Mouse (Mus musculus): ENCODE measurements around the gene Flna. TPM values are rescaled to one million over a fixed set of nuclear protein-coding genes. Genes with fewer than 3 reads are reported as not detected.

Flna gene
- polyA plus RNA-seq (2014; fragmentation: Nextera tagmentation; extraction: Ambion mirVana) = 170 and 219 TPM in 2 replicates

DNA sequence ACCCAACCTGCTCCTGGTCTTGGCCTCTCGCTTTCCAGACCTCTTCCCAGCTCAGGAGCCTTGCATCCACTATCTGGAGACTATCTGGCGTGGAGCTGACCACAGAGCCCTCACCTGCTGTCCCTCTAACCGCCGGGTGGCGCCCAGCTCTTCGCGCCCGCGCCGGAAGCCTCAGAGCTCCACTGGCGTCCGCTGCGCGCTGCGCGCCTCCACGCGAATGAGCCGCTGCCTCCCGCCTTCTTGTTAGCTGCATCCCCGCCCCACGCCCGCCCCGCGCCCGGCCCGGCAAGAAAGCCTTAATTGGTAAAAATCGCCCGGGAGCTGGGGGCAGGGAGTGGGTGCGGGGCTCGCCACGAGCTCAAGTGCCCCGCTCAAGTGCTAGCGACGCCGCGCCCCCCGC is at the start of gene Flna:
Flna (minus strand) TSS at position 206 of the 400 bp plus-strand sequence.
- no peaks in the 10 kb centered on the region for H3K36me3 ChIP-seq (ENCODE audit: control insufficient read depth, insufficient read depth, low read length)
- H3K9ac ChIP-seq (ENCODE audit: low read depth, low read length) = peak within 1 kb of the TSS; percentile 70
- peak within 1 kb of the TSS; percentile 80 for H3K27ac ChIP-seq (ENCODE audit: low read depth, low read length)

DNA sequence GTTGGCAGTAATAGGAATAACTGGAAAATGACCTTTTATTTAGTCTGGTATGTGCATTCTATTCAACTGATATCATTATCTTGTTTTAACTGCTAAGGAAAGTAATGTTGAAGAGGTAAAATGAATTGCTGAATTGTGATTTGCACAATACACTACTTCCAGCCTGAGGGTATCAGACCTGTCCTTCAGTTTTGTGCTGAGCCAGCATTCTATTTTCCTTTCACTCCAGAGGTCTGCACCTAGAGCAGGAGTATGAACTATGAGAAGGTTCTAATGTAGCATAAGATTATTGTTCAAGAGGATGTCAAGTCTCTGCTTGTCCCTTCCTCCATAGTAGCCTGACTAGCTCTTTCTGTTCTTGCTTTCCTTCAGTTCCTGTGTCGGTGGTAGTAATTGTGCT is 48.7 kb upstream of the Flna start:
- no peak for ATAC-seq (replicated peaks; ENCODE audit: insufficient number of reproducible peaks, low FRiP score, low TSS enrichment)
- Histone ChIP-seq H3K9me3 (replicated peaks; ENCODE audit: control insufficient read depth, low read length) (no peaks in the 10 kb centered on the region), H3K4me3 (ENCODE audit: low read depth, low read length) (no peak overlapping the region), H3K36me3 (ENCODE audit: control insufficient read depth, insufficient read depth, low read length) (peaks cover 5% of the 10 kb centered on the region), H3K4me2 (no peak overlapping the region), H3K9ac (ENCODE audit: low read depth, low read length) (no peak overlapping the region), H3K4me1 (ENCODE audit: control insufficient read depth, insufficient read depth, low read length) (0 out of 2 replicates have a peak, but pooled peaks cover 3% of the 10 kb centered on the region), H3K27ac (ENCODE audit: low read depth, low read length) (no peak overlapping the region), H3K27me3 (ENCODE audit: control insufficient read depth, insufficient read depth, low read length) (no peaks in the 10 kb centered on the region)
- whole genome bisulfite sequencing (ENCODE audit: insufficient replicate concordance) = 74% methylated on average over 1 of the region's 1 CpGs

More for the DNA sequence above, at the start of gene Flna:
- Histone ChIP-seq H3K4me1 (ENCODE audit: control insufficient read depth, insufficient read depth, low read length) (no peaks in the 10 kb centered on the region), H3K27me3 (ENCODE audit: control insufficient read depth, insufficient read depth, low read length) (no peaks in the 10 kb centered on the region), H3K4me3 (ENCODE audit: low read depth, low read length) (peak within 1 kb of the TSS; percentile 46), H3K4me2 (peak within 1 kb of the TSS; percentile 63), H3K9me3 (replicated peaks; ENCODE audit: control insufficient read depth, low read length) (no peaks in the 10 kb centered on the region)
- ATAC-seq (replicated peaks; ENCODE audit: insufficient number of reproducible peaks, low FRiP score, low TSS enrichment) = no peak
- WGBS (ENCODE audit: insufficient replicate concordance) = 18% methylated on average over 37 of the region's 38 CpGs

DNA sequence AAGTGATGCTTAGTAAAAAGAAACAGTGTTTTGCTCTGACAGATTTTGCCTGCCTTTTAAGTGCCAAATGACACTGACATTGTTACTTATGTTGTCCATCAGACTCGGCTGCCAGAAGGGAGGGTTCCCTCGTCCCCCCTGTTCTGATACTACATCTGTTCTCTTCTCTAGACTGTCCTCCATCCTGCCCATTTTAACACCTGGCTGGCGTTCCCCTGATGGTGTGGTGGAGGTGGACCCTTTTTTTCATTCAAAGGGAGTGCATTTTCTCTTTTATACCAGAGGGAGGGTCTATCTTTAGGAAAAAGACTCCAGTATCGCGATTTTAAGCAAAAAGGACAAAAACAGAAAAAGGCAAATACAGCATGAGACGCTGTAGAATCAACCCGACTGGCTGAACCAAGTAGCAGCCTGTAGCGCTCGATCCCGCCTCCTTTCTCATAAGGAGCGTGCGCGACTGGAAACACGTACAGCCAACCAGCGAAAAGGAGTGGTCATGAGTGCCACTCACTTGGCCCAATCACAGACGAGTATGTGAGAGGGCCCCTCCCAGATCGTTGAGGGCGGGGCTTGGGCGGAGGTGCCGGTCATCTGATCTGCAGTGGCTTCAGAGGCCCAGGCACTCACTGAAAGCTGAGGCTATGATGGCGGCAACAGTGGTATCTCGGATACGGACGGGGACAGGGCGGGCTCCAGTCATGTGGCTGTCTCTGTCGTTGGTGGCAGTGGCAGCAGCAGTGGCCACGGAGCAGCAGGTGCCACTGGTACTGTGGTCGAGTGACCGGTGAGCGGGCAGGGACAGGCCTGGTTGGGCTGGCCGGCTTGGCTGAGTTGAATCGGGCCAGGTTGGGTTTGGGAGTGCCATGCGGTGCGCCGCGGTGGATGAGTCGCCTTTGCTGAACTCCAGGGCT is 47.2 kb upstream of the Flna start, which contains the start of gene Atp6ap1:
Atp6ap1 (plus strand) TSS at position 560 of the 911 bp plus-strand sequence.
- Histone ChIP-seq H3K4me2 (peak within 1 kb of the TSS; percentile 72), H3K27me3 (ENCODE audit: control insufficient read depth, insufficient read depth, low read length) (no peaks in the 10 kb centered on the region), H3K9me3 (replicated peaks; ENCODE audit: control insufficient read depth, low read length) (no peaks in the 10 kb centered on the region), H3K9ac (ENCODE audit: low read depth, low read length) (peak within 1 kb of the TSS; percentile 80), H3K4me1 (ENCODE audit: control insufficient read depth, insufficient read depth, low read length) (0 out of 2 replicates have a peak, but pooled peaks cover 3% of the 10 kb centered on the region), H3K4me3 (ENCODE audit: low read depth, low read length) (peak within 1 kb of the TSS; percentile 67), H3K36me3 (ENCODE audit: control insufficient read depth, insufficient read depth, low read length) (peaks cover 3% of the 10 kb centered on the region; the same call in 1 of the 2 replicates), H3K27ac (ENCODE audit: low read depth, low read length) (peak within 1 kb of the TSS; percentile 54)
- 15% methylated on average over 34 of the region's 37 CpGs for WGBS (ENCODE audit: insufficient replicate concordance)
- ATAC-seq (replicated peaks; ENCODE audit: insufficient number of reproducible peaks, low FRiP score, low TSS enrichment) = peak; percentile 98

DNA sequence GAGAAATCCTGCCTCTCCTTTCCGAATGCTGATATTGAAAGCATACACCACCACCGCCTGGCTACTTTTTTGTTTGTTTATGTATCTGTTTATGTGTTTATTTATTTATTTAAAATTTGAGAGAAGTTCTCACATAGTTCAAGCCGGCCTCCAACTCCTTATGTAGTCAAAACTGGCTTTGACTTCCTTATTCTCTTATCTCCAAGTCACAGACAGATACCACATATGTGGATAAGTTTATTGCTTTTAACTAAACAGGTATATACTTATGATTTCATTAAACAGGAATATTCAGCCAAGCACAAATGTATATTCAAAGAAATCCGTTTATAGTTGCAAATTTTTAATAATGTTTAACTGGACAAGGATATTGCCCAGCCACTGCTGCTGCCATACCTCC is 43.8 kb upstream of the Flna start:
- 0 out of 2 replicates have a peak, but pooled peaks cover 3% of the 10 kb centered on the region for H3K4me1 ChIP-seq (ENCODE audit: control insufficient read depth, insufficient read depth, low read length)
- WGBS (ENCODE audit: insufficient replicate concordance) = 64% methylated on average over 4 of the region's 4 CpGs
- no peak overlapping the region for H3K4me3 ChIP-seq (ENCODE audit: low read depth, low read length)
- ATAC-seq (replicated peaks; ENCODE audit: insufficient number of reproducible peaks, low FRiP score, low TSS enrichment) = no peak
- no peak overlapping the region for H3K4me2 ChIP-seq
- H3K27ac ChIP-seq (ENCODE audit: low read depth, low read length) = no peak overlapping the region
- no peaks in the 10 kb centered on the region for H3K9me3 ChIP-seq (replicated peaks; ENCODE audit: control insufficient read depth, low read length)
- H3K9ac ChIP-seq (ENCODE audit: low read depth, low read length) = no peak overlapping the region
- no peaks in the 10 kb centered on the region for H3K27me3 ChIP-seq (ENCODE audit: control insufficient read depth, insufficient read depth, low read length)
- H3K36me3 ChIP-seq (ENCODE audit: control insufficient read depth, insufficient read depth, low read length) = no peaks in the 10 kb centered on the region; the same call in 1 of the 2 replicates

DNA sequence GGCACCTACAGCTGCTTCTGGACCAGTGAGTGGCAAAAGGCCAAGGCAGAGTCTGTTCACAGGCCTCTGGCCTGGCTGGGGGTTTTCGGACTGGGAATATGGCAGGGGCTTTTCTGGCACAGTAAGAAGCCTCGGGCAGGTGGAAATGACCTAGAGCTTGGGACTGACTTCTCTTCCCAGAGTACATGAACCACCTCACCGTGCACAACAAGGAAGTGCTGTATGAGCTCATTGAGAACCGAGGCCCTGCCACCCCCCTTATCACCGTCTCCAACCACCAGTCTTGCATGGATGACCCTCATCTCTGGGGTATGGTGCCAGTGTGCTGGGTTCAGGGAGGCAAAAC is 33.4 kb upstream of the Flna start:
- peak overlapping the region; percentile 78 for H3K27ac ChIP-seq (ENCODE audit: low read depth, low read length)
- WGBS (ENCODE audit: insufficient replicate concordance) = 55% methylated on average over 5 of the region's 5 CpGs
- H3K27me3 ChIP-seq (ENCODE audit: control insufficient read depth, insufficient read depth, low read length) = no peaks in the 10 kb centered on the region
- ATAC-seq (replicated peaks; ENCODE audit: insufficient number of reproducible peaks, low FRiP score, low TSS enrichment) = no peak
- no peaks in the 10 kb centered on the region for H3K9me3 ChIP-seq (replicated peaks; ENCODE audit: control insufficient read depth, low read length)
- peaks cover 2% of the 10 kb centered on the region; the same call in 1 of the 2 replicates for H3K4me1 ChIP-seq (ENCODE audit: control insufficient read depth, insufficient read depth, low read length)
- H3K9ac ChIP-seq (ENCODE audit: low read depth, low read length) = peak overlapping the region; percentile 73
- peak overlapping the region; percentile 79 for H3K4me2 ChIP-seq
- peak overlapping the region; percentile 55 for H3K4me3 ChIP-seq (ENCODE audit: low read depth, low read length)
- H3K36me3 ChIP-seq (ENCODE audit: control insufficient read depth, insufficient read depth, low read length) = no peaks in the 10 kb centered on the region

DNA sequence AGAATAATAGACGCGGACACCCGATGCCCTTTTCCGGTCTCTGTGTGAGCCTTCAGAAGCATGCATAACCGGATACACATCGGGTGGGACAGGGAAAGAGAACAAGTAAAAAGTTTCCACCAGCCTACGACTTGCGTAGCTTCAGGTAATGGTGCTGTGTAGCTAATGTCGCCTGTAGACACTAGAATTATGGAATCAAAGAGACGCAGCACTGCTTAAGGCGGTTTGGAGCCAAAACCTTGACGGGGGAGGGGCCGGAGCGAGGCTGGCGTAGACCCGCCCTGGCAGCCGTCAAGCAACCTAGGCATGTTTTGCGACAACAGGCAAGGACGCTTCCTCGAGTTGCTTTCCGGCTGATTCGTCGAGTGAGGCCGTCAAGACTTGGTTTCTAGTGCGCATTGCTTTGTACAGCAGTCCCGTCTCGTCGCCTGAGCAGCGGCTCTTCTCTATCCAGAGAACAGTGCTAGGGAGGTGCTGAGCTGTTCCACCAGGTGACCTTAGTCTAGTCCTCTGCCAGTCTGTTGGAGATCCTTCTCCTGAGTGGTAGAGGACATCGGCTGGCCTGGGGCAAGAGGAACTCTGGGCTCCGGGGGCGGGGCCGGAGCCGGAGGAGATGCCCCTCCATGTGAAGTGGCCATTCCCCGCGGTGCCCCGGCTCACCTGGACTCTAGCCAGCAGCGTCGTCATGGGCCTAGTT is 32.9 kb upstream of the Flna start:
- H3K27me3 ChIP-seq (ENCODE audit: control insufficient read depth, insufficient read depth, low read length) = no peaks in the 10 kb centered on the region
- H3K36me3 ChIP-seq (ENCODE audit: control insufficient read depth, insufficient read depth, low read length) = no peaks in the 10 kb centered on the region
- peak; percentile 40 for ATAC-seq (replicated peaks; ENCODE audit: insufficient number of reproducible peaks, low FRiP score, low TSS enrichment)
- H3K4me3 ChIP-seq (ENCODE audit: low read depth, low read length) = peak overlapping the region; percentile 55
- peak overlapping the region; percentile 78 for H3K27ac ChIP-seq (ENCODE audit: low read depth, low read length)
- peaks cover 2% of the 10 kb centered on the region; the same call in 1 of the 2 replicates for H3K4me1 ChIP-seq (ENCODE audit: control insufficient read depth, insufficient read depth, low read length)
- H3K9ac ChIP-seq (ENCODE audit: low read depth, low read length) = peak overlapping the region; percentile 73
- peak overlapping the region; percentile 79 for H3K4me2 ChIP-seq
- whole genome bisulfite sequencing (ENCODE audit: insufficient replicate concordance) = 16% methylated on average over 39 of the region's 39 CpGs
- no peaks in the 10 kb centered on the region for H3K9me3 ChIP-seq (replicated peaks; ENCODE audit: control insufficient read depth, low read length)

DNA sequence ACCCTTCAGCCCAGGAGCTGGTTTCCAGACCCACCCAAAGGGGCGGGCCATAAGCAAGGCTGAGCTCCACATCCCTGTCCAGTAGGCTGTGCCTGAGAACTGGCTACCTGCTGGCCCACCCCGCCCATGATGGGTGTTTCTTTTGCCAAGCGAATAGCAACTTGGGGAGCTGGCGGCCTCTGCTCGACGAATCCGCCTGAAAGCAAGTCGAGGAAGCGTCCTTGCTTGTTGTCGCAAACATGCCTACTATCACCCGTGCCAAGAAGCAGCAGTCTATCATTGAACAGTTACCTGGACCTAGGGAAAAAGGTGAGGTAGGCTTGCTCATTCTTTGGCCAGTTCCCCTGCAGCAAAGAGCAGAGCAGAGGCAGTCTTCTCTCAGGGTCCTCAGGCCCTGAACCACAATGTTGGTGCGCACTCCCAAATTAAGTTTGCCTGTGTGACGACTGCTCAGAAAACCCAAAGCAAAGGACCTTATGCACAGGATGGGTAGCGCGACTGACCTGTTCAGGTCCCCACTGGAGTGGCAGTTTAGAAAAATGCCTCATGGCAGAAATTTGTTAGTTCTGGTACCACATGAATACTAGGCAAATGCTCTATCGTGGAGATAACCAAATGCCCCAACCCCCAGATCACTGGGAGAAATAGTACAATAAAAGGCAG is 32.2 kb upstream of the Flna start, which contains the start of the genes Taz and Dnase1l1:
Taz (plus strand) TSS at position 181 of the 663 bp plus-strand sequence.
Dnase1l1 (minus strand) TSS at position 606 of the 663 bp plus-strand sequence.
- ATAC-seq (replicated peaks; ENCODE audit: insufficient number of reproducible peaks, low FRiP score, low TSS enrichment) = peak; percentile 92
- Histone ChIP-seq H3K4me1 (ENCODE audit: control insufficient read depth, insufficient read depth, low read length) (peaks cover 2% of the 10 kb centered on the region; the same call in 1 of the 2 replicates), H3K27me3 (ENCODE audit: control insufficient read depth, insufficient read depth, low read length) (no peaks in the 10 kb centered on the region), H3K9me3 (replicated peaks; ENCODE audit: control insufficient read depth, low read length) (no peaks in the 10 kb centered on the region), H3K4me2 (peak within 1 kb of the TSS; percentile 79), H3K36me3 (ENCODE audit: control insufficient read depth, insufficient read depth, low read length) (no peaks in the 10 kb centered on the region), H3K9ac (ENCODE audit: low read depth, low read length) (peak within 1 kb of the TSS; percentile 73), H3K27ac (ENCODE audit: low read depth, low read length) (peak within 1 kb of the TSS; percentile 78), H3K4me3 (ENCODE audit: low read depth, low read length) (peak within 1 kb of the TSS; percentile 55)
- 15% methylated on average over 16 of the region's 16 CpGs for WGBS (ENCODE audit: insufficient replicate concordance)

Data from heart, embryonic 11.5 days (tissue).